Mouse (Mus musculus) layer of hippocampus, postnatal 25 days (tissue): ENCODE results near the gene 4921539E11Rik. TPM values are rescaled to one million over a fixed set of nuclear protein-coding genes. Genes with fewer than 3 reads are reported as not detected.

Experiments
- total RNA-seq, 2 experiments: library from RNA; stranded (reverse); gene quantifications; 2 replicates each; pipeline ENCODE4 v1.2.3; 2021

Gene 4921539E11Rik
- total RNA-seq, 2 experiments from 2014 or later, result not detected

Other genes starting within 250 kb of the 4921539E11Rik start
- 10 to 100 TPM; 39.6 to 46.1 TPM for gene Mier1, start 176.5 kb downstream of the 4921539E11Rik start, total RNA-seq
- 10 to 100 TPM; 10.3 to 10.8 TPM for gene Wdr78, start 176.3 kb downstream of the 4921539E11Rik start, total RNA-seq
- 10 to 100 TPM; 10.2 to 12.8 TPM for gene Slc35d1, start 75.7 kb downstream of the 4921539E11Rik start, total RNA-seq
- 1 to 10 TPM; 7.5 to 9.0 TPM for gene Oma1, start 22.9 kb upstream of the 4921539E11Rik start, total RNA-seq